Mouse (Mus musculus): ENCODE measurements at regions not wholly inside any gene's neighbourhood (a gene's known extent, or its start where the extent isn't known, plus 50 kb on each side); places are given as distances from the start of the nearest gene placed in this dataset.

GRCm38 (mm10) chr10:16600041-16600440, 1123.0 kb upstream of the Cited2 start:
- Histone ChIP-seq H3K27ac (replicated peaks; ENCODE audit: insufficient read depth, low read depth, low read length) (no peak overlapping the region), H3K9ac (ENCODE audit: low read depth, low read length) (no peak overlapping the region), H3K79me2 (ENCODE audit: control insufficient read depth, insufficient read depth, low read length) (no peaks in the 10 kb centered on the region), H3K4me3 (ENCODE audit: insufficient read depth, low read depth, low read length) (no peak overlapping the region), H3K27me3 (ENCODE audit: control insufficient read depth, insufficient read depth, low read length) (no peaks in the 10 kb centered on the region), H3K4me1 (ENCODE audit: control insufficient read depth, insufficient read depth, low read length) (0 out of 2 replicates have a peak, but pooled peaks cover 1% of the 10 kb centered on the region), H3K36me3 (ENCODE audit: control insufficient read depth, insufficient read depth, low read length) (no peaks in the 10 kb centered on the region)
- DNase-seq (ENCODE audit: extremely low read depth, low read depth, low spot score), result no peak
- WGBS, result 81% methylated on average over 1 of the region's 1 CpGs
- TF ChIP-seq CTCF (IDR thresholded peaks at IDR 0.05; ENCODE audit: low read depth, low read length) (no peak), POLR2A (IDR thresholded peaks at IDR 0.05; ENCODE audit: extremely low read depth, insufficient read depth, low read length) (no peak)

GRCm38 (mm10) chr10:16600551-16601224, 1122.3 kb upstream of the Cited2 start:
- Histone ChIP-seq H3K79me2 (ENCODE audit: control insufficient read depth, insufficient read depth, low read length) (no peaks in the 10 kb centered on the region), H3K9ac (ENCODE audit: low read depth, low read length) (no peak overlapping the region), H3K4me3 (ENCODE audit: insufficient read depth, low read depth, low read length) (no peak overlapping the region), H3K36me3 (ENCODE audit: control insufficient read depth, insufficient read depth, low read length) (no peaks in the 10 kb centered on the region), H3K27ac (replicated peaks; ENCODE audit: insufficient read depth, low read depth, low read length) (no peak overlapping the region), H3K27me3 (ENCODE audit: control insufficient read depth, insufficient read depth, low read length) (no peaks in the 10 kb centered on the region), H3K4me1 (ENCODE audit: control insufficient read depth, insufficient read depth, low read length) (0 out of 2 replicates have a peak, but pooled peaks cover 1% of the 10 kb centered on the region)
- 56% methylated on average over 10 of the region's 10 CpGs for WGBS
- DNase-seq (ENCODE audit: extremely low read depth, low read depth, low spot score), result peak; percentile 26
- TF ChIP-seq CTCF (IDR thresholded peaks at IDR 0.05; ENCODE audit: low read depth, low read length) (no peak), POLR2A (IDR thresholded peaks at IDR 0.05; ENCODE audit: extremely low read depth, insufficient read depth, low read length) (no peak)

GRCm38 (mm10) chr10:16601225-16601595, 1121.8 kb upstream of the Cited2 start:
- H3K36me3 ChIP-seq (ENCODE audit: control insufficient read depth, insufficient read depth, low read length), result no peaks in the 10 kb centered on the region
- 21% methylated on average over 1 of the region's 1 CpGs for WGBS
- no peaks in the 10 kb centered on the region for H3K27me3 ChIP-seq (ENCODE audit: control insufficient read depth, insufficient read depth, low read length)
- no peak overlapping the region for H3K4me3 ChIP-seq (ENCODE audit: insufficient read depth, low read depth, low read length)
- no peak for DNase-seq (ENCODE audit: extremely low read depth, low read depth, low spot score)
- no peaks in the 10 kb centered on the region for H3K79me2 ChIP-seq (ENCODE audit: control insufficient read depth, insufficient read depth, low read length)
- H3K4me1 ChIP-seq (ENCODE audit: control insufficient read depth, insufficient read depth, low read length), result 0 out of 2 replicates have a peak, but pooled peaks cover 1% of the 10 kb centered on the region
- no peak overlapping the region for H3K27ac ChIP-seq (replicated peaks; ENCODE audit: insufficient read depth, low read depth, low read length)
- no peak overlapping the region for H3K9ac ChIP-seq (ENCODE audit: low read depth, low read length)
- TF ChIP-seq POLR2A (IDR thresholded peaks at IDR 0.05; ENCODE audit: extremely low read depth, insufficient read depth, low read length) (no peak), CTCF (IDR thresholded peaks at IDR 0.05; ENCODE audit: low read depth, low read length) (no peak)

GRCm38 (mm10) chr10:16608339-16608738, 1114.7 kb upstream of the Cited2 start:
- no peaks in the 10 kb centered on the region for H3K36me3 ChIP-seq (ENCODE audit: control insufficient read depth, insufficient read depth, low read length)
- no peaks in the 10 kb centered on the region for H3K27me3 ChIP-seq (ENCODE audit: control insufficient read depth, insufficient read depth, low read length)
- H3K4me3 ChIP-seq (ENCODE audit: insufficient read depth, low read depth, low read length), result no peak overlapping the region
- H3K4me1 ChIP-seq (ENCODE audit: control insufficient read depth, insufficient read depth, low read length), result no peaks in the 10 kb centered on the region
- no peak overlapping the region for H3K9ac ChIP-seq (ENCODE audit: low read depth, low read length)
- H3K79me2 ChIP-seq (ENCODE audit: control insufficient read depth, insufficient read depth, low read length), result no peaks in the 10 kb centered on the region
- TF ChIP-seq POLR2A (IDR thresholded peaks at IDR 0.05; ENCODE audit: extremely low read depth, insufficient read depth, low read length), result no peak
- TF ChIP-seq CTCF (IDR thresholded peaks at IDR 0.05; ENCODE audit: low read depth, low read length), result no peak
- DNase-seq (ENCODE audit: extremely low read depth, low read depth, low spot score), result no peak
- H3K27ac ChIP-seq (replicated peaks; ENCODE audit: insufficient read depth, low read depth, low read length), result no peak overlapping the region
- 94% methylated on average over 3 of the region's 3 CpGs for WGBS

GRCm38 (mm10) chr10:16618752-16619151, 1104.3 kb upstream of the Cited2 start:
- Histone ChIP-seq H3K27me3 (ENCODE audit: control insufficient read depth, insufficient read depth, low read length) (no peaks in the 10 kb centered on the region), H3K27ac (replicated peaks; ENCODE audit: insufficient read depth, low read depth, low read length) (no peak overlapping the region), H3K36me3 (ENCODE audit: control insufficient read depth, insufficient read depth, low read length) (no peaks in the 10 kb centered on the region), H3K4me1 (ENCODE audit: control insufficient read depth, insufficient read depth, low read length) (no peaks in the 10 kb centered on the region), H3K9ac (ENCODE audit: low read depth, low read length) (no peak overlapping the region), H3K79me2 (ENCODE audit: control insufficient read depth, insufficient read depth, low read length) (no peaks in the 10 kb centered on the region), H3K4me3 (ENCODE audit: insufficient read depth, low read depth, low read length) (no peak overlapping the region)
- WGBS, result 97% methylated on average over 2 of the region's 2 CpGs
- no peak for TF ChIP-seq CTCF (IDR thresholded peaks at IDR 0.05; ENCODE audit: low read depth, low read length)
- TF ChIP-seq POLR2A (IDR thresholded peaks at IDR 0.05; ENCODE audit: extremely low read depth, insufficient read depth, low read length), result no peak
- no peak for DNase-seq (ENCODE audit: extremely low read depth, low read depth, low spot score)

GRCm38 (mm10) chr10:16619584-16619983, 1103.4 kb upstream of the Cited2 start:
- Histone ChIP-seq H3K4me1 (ENCODE audit: control insufficient read depth, insufficient read depth, low read length) (no peaks in the 10 kb centered on the region), H3K36me3 (ENCODE audit: control insufficient read depth, insufficient read depth, low read length) (no peaks in the 10 kb centered on the region), H3K4me3 (ENCODE audit: insufficient read depth, low read depth, low read length) (no peak overlapping the region), H3K9ac (ENCODE audit: low read depth, low read length) (no peak overlapping the region), H3K79me2 (ENCODE audit: control insufficient read depth, insufficient read depth, low read length) (no peaks in the 10 kb centered on the region), H3K27ac (replicated peaks; ENCODE audit: insufficient read depth, low read depth, low read length) (no peak overlapping the region), H3K27me3 (ENCODE audit: control insufficient read depth, insufficient read depth, low read length) (no peaks in the 10 kb centered on the region)
- TF ChIP-seq CTCF (IDR thresholded peaks at IDR 0.05; ENCODE audit: low read depth, low read length), result no peak
- WGBS, result 93% methylated on average over 2 of the region's 2 CpGs
- DNase-seq (ENCODE audit: extremely low read depth, low read depth, low spot score), result no peak
